Mouse (Mus musculus) cortical plate, adult 2 months (tissue): ENCODE data around the gene Trpm3.

Experiments
- CTCF ChIP-seq: fragments of 200-500 bp; IDR thresholded peaks from 2 replicates; pipeline ENCODE4 v1.5.1; 2011; ENCODE audit warnings: mild to moderate bottlenecking, control low read depth, low read length; ENCODE audit not compliant: insufficient read depth; ENCODE audit errors: extremely low read depth
- POLR2A ChIP-seq: fragments of 200-500 bp; IDR thresholded peaks from 2 replicates; pipeline ENCODE4 v1.6.1; 2011; ENCODE audit warnings: mild to moderate bottlenecking, low read length, control low read depth; ENCODE audit not compliant: insufficient read depth; ENCODE audit errors: extremely low read depth

- TF ChIP-seq POLR2A (no peak), CTCF (no peak)
Measured at GRCm38 (mm10) chr19:22554421-22554941, 415.6 kb downstream of the Trpm3 start.
